In the genomic region with DNA sequence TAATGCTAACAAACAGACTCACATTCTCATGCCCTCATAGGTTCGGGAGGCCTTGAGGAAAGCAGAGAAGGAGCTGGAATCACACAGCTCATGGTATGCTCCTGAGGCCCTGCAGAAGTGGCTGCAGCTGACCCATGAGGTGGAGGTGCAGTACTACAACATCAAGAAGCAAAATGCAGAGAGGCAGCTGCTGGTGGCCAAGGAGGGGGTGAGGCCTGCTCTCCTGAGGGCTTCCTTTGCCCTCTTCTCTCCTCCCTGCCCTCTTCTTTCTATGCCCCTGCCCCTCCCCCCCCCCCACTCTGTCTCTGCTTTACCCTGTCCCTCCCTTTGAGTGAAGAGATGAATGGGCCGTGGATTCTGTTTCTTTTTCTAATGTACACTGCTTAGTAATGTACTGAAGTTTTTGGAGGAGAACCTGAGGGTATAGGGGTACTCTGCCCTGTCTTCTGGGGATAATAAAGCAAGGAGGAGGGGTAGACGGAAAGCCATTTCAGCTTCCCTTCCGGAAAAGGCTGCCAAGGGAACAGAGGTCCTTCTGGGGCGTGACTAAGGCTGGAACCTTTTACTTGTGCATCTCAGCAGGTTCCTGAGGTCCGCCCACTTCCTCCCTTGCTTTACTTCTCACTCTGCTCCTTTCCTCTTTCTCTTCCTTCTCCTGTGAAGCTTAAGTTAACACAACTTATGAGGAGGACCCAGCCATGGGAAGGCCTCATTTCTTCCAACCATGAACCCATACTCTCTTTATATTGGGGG, we compare ENCODE assay signal across 13 mouse cellular contexts. TPM values are rescaled to one million over a fixed set of nuclear protein-coding genes. Genes with fewer than 3 reads are reported as not detected.
DNase-seq lines count a peak whose midpoint lies in the region; ATAC-seq lines count a peak whose summit lies in the region.
"Had no signal": no experiment of that assay in that cellular context is flagged by ENCODE, and none has a peak within 500 bp of the region (broad histone marks: within the 10 kb centered on the region; RNA-seq: fewer than 3 reads in every experiment).

No protein-coding gene starts in this region.

- ATAC-seq in erythroid progenitor cell, adult 5-6 weeks (replicated peaks; ENCODE audit: low FRiP score, poor library complexity, severe bottlenecking), result peak; percentile 46; the same call in 1 of the 2 replicates
- ATAC-seq: midbrain, embryonic 16.5 days had no signal

- WGBS in macrophage (ENCODE audit: missing documents), result 5% methylated on average over 6 of the region's 6 CpGs

- peak overlapping the region; percentile 85 for H3K27ac ChIP-seq in macrophage

- intact Hi-C loops in gastrocnemius, postnatal 14 days (cut with DNase I; ENCODE audit: low total_unique reads), result no loop called here

- no peaks in the 10 kb centered on the region for H3K36me3 ChIP-seq in macrophage (ENCODE audit: inconsistent target)

- peak; percentile 86 for DNase-seq in heart, adult 11 months
- DNase-seq in heart, adult 8-10 months (ENCODE audit: low spot score), result no peak
- DNase-seq in 416B (ENCODE audit: low read depth), result peak; percentile 76
- DNase-seq in gastrocnemius, postnatal 14 days, result no peak
- no peak for DNase-seq in left cerebral cortex, adult 11 months (ENCODE audit: low spot score)
- DNase-seq in layer of hippocampus, adult 18-20 months (ENCODE audit: low spot score in 2 of 2), result no peak
- DNase-seq: gastrocnemius, postnatal 25 days; kidney, postnatal 10 days had no signal

- no peaks in the 10 kb centered on the region for H3K79me2 ChIP-seq in macrophage (ENCODE audit: inconsistent target)

- no peak overlapping the region for H3K4me3 ChIP-seq in macrophage (ENCODE audit: inconsistent target)

RNA-seq across cellular contexts. Expression of a gene that starts 15.4 kb away (rescaled TPM):
- total RNA-seq in heart, adult 8-10 months (2022), result 10 to 100 TPM in 3 of 4 experiments, 1 to 10 TPM in 1; 8.8 to 13.1 (median 10.9) TPM
- 304 and 358 TPM in 2 replicates for total RNA-seq in erythroid progenitor cell, adult 5-6 weeks (2015; ENCODE audit: low replicate concordance)
- total RNA-seq in erythroid progenitor cell, adult 5-6 weeks (2017; ENCODE audit: low replicate concordance), result 865 and 917 TPM in 2 replicates
- 10 to 100 TPM in 16 of 26 experiments, 1 to 10 TPM in 10; 3.6 to 49.4 (median 17.3) TPM for total RNA-seq in macrophage (2018; cell fraction: chromatin; rRNA removed)
- 10 to 100 TPM; 11.1 to 27.7 (median 17.6) TPM for total RNA-seq in macrophage (2018; cell fraction: cytosol; rRNA removed)
- total RNA-seq in macrophage (2018; cell fraction: nucleus; rRNA removed), result 10 to 100 TPM in 19 of 26 experiments, 1 to 10 TPM in 7; 5.5 to 82.4 (median 12.4) TPM
- 17.3 to 71.9 TPM (median 64.3 TPM) in 3 replicates for polyA plus RNA-seq in macrophage (2018)
- total RNA-seq in gastrocnemius, postnatal 14 days (2021), result 10 to 100 TPM; 14.7 to 17.0 TPM
- 10 to 100 TPM in 1 of 2 experiments, 1 to 10 TPM in 1; 9.4 to 11.4 TPM for total RNA-seq in layer of hippocampus, adult 18-20 months (2021)

RNA-seq across cellular contexts. Expression of a gene that starts 55.4 kb away (rescaled TPM):
- not detected for total RNA-seq in heart, adult 8-10 months (2022)
- not detected in 2 replicates for total RNA-seq in erythroid progenitor cell, adult 5-6 weeks (2015; ENCODE audit: low replicate concordance)
- total RNA-seq in erythroid progenitor cell, adult 5-6 weeks (2017; ENCODE audit: low replicate concordance), result 0.53 TPM in 1 of 2 replicates, not detected in the other
- total RNA-seq in macrophage (2018; cell fraction: chromatin; rRNA removed), result not detected
- not detected for total RNA-seq in macrophage (2018; cell fraction: cytosol; rRNA removed)
- not detected for total RNA-seq in macrophage (2018; cell fraction: nucleus; rRNA removed)
- polyA plus RNA-seq in macrophage (2018), result not detected in 3 replicates
- total RNA-seq in gastrocnemius, postnatal 14 days (2021), result not detected
- not detected for total RNA-seq in layer of hippocampus, adult 18-20 months (2021)
- total RNA-seq: gastrocnemius, postnatal 25 days; left cerebral cortex, postnatal 25 days had no signal
- polyA plus RNA-seq: cortical plate, adult 2 months had no signal

Comparison
In these comparisons a context has a peak if more than half of its experiments do, and no peak if none do; other contexts are left out.
1. DNase-seq: peak in heart, adult 11 months (single experiment) and 416B (single experiment); none in heart, adult 8-10 months (single experiment), gastrocnemius, postnatal 14 days (single experiment), left cerebral cortex, adult 11 months (single experiment) and layer of hippocampus, adult 18-20 months (0 of 2).
2. RNA of a gene that starts 15.4 kb away (total RNA-seq): 304 to 917 TPM in erythroid progenitor cell, adult 5-6 weeks; 14.7 to 17.0 TPM in gastrocnemius, postnatal 14 days, 9.4 to 11.4 TPM in layer of hippocampus, adult 18-20 months and 8.8 to 13.1 TPM in heart, adult 8-10 months; every median in the first group is over 10 times any median in the second.